Mouse (Mus musculus): ENCODE data around the gene N4bp3. TPM values are rescaled to one million over a fixed set of nuclear protein-coding genes. Genes with fewer than 3 reads are reported as not detected.
A peak's percentile ranks its signal among the peaks of the same experiment; 100 is the strongest.
"Not testable (repeated sequence)": the region's sequence is repeated elsewhere in the genome, so short reads cannot be mapped to it uniquely, and the experiment has no call there.

Gene N4bp3
- total and polyA plus RNA-seq, 2 experiments = 1.6 to 6.4 TPM

DNA sequence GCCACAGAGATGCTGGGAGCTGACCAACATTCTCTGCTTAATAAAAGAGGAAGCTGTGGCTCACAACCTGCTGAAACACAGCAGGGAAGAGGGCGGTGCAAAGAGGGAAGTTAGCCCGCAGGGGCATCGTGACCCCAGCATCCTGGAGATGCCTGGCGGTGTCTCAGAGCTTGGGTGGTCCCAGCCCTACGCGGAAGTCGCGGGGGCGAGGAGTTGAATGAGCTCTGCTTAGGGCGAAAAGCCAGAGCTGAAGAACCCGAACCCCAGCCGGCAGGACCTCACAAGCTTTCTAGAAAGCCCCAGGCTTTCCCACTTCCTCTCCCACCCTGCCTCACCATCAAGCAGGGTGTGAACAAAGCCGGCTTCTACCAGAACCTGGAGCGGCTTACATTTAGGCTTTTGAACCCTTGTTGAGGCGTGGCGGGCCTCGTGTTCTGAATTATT, 12.6 kb downstream of the N4bp3 start:
- DNase-seq (ENCODE audit: extremely low read depth, low read depth, low spot score) = no peak
- H3K9ac ChIP-seq (ENCODE audit: low read depth, low read length) = peak overlapping the region; percentile 24; the same call in 1 of the 2 replicates
- no peak overlapping the region for H3K27ac ChIP-seq (replicated peaks; ENCODE audit: insufficient read depth, low read depth, low read length)

DNA sequence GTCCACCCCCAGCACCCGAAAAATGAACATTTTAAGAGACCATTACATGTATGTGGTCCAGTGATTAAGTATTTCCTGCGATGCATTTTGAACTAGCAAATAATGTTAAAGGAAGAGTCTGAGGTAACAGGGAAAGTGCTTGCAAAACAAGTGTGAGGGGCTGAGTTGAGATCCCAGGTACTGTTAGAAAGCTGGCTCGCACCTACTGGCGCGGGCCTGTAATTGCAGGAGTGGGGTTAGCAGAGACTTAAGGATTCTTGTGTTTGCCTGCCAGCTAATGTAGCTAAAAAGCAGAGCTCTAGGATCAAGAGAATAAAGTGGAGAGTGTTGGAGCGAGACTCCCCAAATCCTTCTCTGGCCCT, 14.3 kb downstream of the N4bp3 start:
- peak; percentile 69 for DNase-seq (ENCODE audit: extremely low read depth, low read depth, low spot score)
- peaks cover 2% of the 10 kb centered on the region; the same call in 1 of the 2 replicates for H3K79me2 ChIP-seq (ENCODE audit: control insufficient read depth, insufficient read depth, low read length)
- peaks cover 6% of the 10 kb centered on the region for H3K4me1 ChIP-seq (ENCODE audit: control insufficient read depth, insufficient read depth, low read length)
- TF ChIP-seq POLR2A (IDR thresholded peaks at IDR 0.05; ENCODE audit: extremely low read depth, insufficient read depth, low read length) (no peak), CTCF (IDR thresholded peaks at IDR 0.05; ENCODE audit: low read depth, low read length) (peak; percentile 74)
- peak overlapping the region; percentile 62 for H3K27ac ChIP-seq (replicated peaks; ENCODE audit: insufficient read depth, low read depth, low read length)
- peak overlapping the region; percentile 80 for H3K4me3 ChIP-seq (ENCODE audit: insufficient read depth, low read depth, low read length)
- 11% methylated on average over 6 of the region's 6 CpGs for WGBS
- H3K9ac ChIP-seq (ENCODE audit: low read depth, low read length) = peak overlapping the region; percentile 69
- no peaks in the 10 kb centered on the region for H3K36me3 ChIP-seq (ENCODE audit: control insufficient read depth, insufficient read depth, low read length)
- no peaks in the 10 kb centered on the region for H3K27me3 ChIP-seq (ENCODE audit: control insufficient read depth, insufficient read depth, low read length)

More for the DNA sequence above, 12.6 kb downstream of the N4bp3 start:
- no peaks in the 10 kb centered on the region for H3K27me3 ChIP-seq (ENCODE audit: control insufficient read depth, insufficient read depth, low read length)
- H3K4me3 ChIP-seq (ENCODE audit: insufficient read depth, low read depth, low read length) = no peak overlapping the region
- no peak for TF ChIP-seq POLR2A (IDR thresholded peaks at IDR 0.05; ENCODE audit: extremely low read depth, insufficient read depth, low read length)
- TF ChIP-seq CTCF (IDR thresholded peaks at IDR 0.05; ENCODE audit: low read depth, low read length) = no peak
- H3K4me1 ChIP-seq (ENCODE audit: control insufficient read depth, insufficient read depth, low read length) = peaks cover 6% of the 10 kb centered on the region
- WGBS = 40% methylated on average over 17 of the region's 17 CpGs
- no peaks in the 10 kb centered on the region for H3K36me3 ChIP-seq (ENCODE audit: control insufficient read depth, insufficient read depth, low read length)
- H3K79me2 ChIP-seq (ENCODE audit: control insufficient read depth, insufficient read depth, low read length) = peaks cover 2% of the 10 kb centered on the region; the same call in 1 of the 2 replicates

DNA sequence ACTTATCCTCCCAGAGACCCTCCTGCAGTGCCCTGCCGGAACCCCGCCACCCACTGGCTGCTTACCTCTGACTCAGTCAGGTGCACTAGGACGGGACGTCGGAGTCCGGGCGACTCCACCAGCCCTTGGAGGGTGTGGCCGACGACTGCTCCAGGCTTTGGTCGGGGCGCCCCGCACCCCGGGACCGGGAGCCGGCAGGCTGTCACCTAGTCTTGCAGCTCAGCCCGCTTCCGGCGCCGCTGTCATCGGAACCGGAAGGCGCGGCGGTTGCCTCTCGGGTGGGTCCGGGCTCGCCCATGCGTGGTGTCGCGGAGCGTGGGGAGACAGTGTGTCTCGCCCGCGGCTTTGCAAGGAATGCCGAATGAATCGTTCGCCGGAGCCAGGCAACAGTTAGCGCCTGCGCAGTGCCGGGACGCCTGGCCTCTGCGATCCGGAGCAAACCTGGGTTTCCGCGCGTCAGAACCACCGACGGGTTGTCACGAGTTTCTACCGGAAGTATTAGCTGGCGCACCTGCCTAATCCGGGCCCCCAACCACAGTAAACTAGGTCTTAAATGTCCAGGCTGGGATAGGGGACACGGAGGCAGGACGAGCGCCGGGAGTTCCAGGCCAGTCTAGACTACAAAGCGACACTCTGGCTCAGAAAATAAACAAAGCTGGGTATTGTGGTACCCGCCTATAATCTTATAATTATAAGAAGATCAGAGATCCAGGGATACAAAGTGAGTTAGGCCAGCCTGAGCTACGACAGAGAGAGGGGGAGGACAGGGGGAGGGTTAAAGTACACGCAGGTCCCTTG, 14.9 kb downstream of the N4bp3 start, which contains the start of gene Rmnd5b:
TSS of gene Rmnd5b (minus strand) at position 372 of the 798 bp plus-strand sequence.
- Histone ChIP-seq H3K4me3 (ENCODE audit: insufficient read depth, low read depth, low read length) (peak within 1 kb of the TSS; percentile 80), H3K27ac (replicated peaks; ENCODE audit: insufficient read depth, low read depth, low read length) (peak within 1 kb of the TSS; percentile 62), H3K36me3 (ENCODE audit: control insufficient read depth, insufficient read depth, low read length) (no peaks in the 10 kb centered on the region), H3K79me2 (ENCODE audit: control insufficient read depth, insufficient read depth, low read length) (peaks cover 8% of the 10 kb centered on the region; the same call in 1 of the 2 replicates), H3K9ac (ENCODE audit: low read depth, low read length) (peak within 1 kb of the TSS; percentile 69), H3K4me1 (ENCODE audit: control insufficient read depth, insufficient read depth, low read length) (peaks cover 6% of the 10 kb centered on the region), H3K27me3 (ENCODE audit: control insufficient read depth, insufficient read depth, low read length) (no peaks in the 10 kb centered on the region)
- WGBS = under 1% methylated on average over 61 of the region's 61 CpGs
- peak; percentile 75 for DNase-seq (ENCODE audit: extremely low read depth, low read depth, low spot score)
- TF ChIP-seq CTCF (IDR thresholded peaks at IDR 0.05; ENCODE audit: low read depth, low read length) (no peak), POLR2A (IDR thresholded peaks at IDR 0.05; ENCODE audit: extremely low read depth, insufficient read depth, low read length) (0 out of 2 replicates have a peak, but pooled peaks have one; percentile 27)

DNA sequence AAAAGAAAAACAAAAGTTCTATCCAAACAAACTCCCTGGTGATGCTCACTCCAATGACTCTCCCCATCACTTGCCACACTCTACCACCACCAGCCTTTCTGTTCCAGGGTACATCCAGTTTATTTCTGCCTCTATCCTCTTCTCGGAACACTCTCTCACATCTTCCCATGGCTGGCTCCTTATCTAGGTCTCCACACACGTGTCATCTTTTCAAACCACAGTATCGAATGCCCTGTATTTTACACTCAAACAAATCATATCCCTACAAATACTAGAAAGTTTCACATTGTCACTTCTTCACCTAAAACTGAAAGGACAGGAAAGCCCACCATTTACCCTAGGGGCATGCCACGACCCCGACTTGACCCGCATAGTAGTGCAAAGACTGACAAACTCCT, 15.5 kb downstream of the N4bp3 start:
- 5% methylated on average over 6 of the region's 6 CpGs for WGBS
- DNase-seq (ENCODE audit: extremely low read depth, low read depth, low spot score) = no peak
- Histone ChIP-seq H3K27me3 (ENCODE audit: control insufficient read depth, insufficient read depth, low read length) (no peaks in the 10 kb centered on the region), H3K4me3 (ENCODE audit: insufficient read depth, low read depth, low read length) (peak overlapping the region; percentile 80), H3K27ac (replicated peaks; ENCODE audit: insufficient read depth, low read depth, low read length) (peak overlapping the region; percentile 62), H3K79me2 (ENCODE audit: control insufficient read depth, insufficient read depth, low read length) (peaks cover 9% of the 10 kb centered on the region; the same call in 1 of the 2 replicates), H3K4me1 (ENCODE audit: control insufficient read depth, insufficient read depth, low read length) (peaks cover 6% of the 10 kb centered on the region), H3K36me3 (ENCODE audit: control insufficient read depth, insufficient read depth, low read length) (no peaks in the 10 kb centered on the region), H3K9ac (ENCODE audit: low read depth, low read length) (peak overlapping the region; percentile 69)
- TF ChIP-seq POLR2A (IDR thresholded peaks at IDR 0.05; ENCODE audit: extremely low read depth, insufficient read depth, low read length) (no peak), CTCF (IDR thresholded peaks at IDR 0.05; ENCODE audit: low read depth, low read length) (no peak)

GRCm38 (mm10) chr11:51633721-51634120, 16.9 kb downstream of the N4bp3 start:
- Histone ChIP-seq H3K27me3 (ENCODE audit: control insufficient read depth, insufficient read depth, low read length) (no peaks in the 10 kb centered on the region), H3K4me3 (ENCODE audit: insufficient read depth, low read depth, low read length) (no peak overlapping the region), H3K79me2 (ENCODE audit: control insufficient read depth, insufficient read depth, low read length) (peaks cover 12% of the 10 kb centered on the region; the same call in 1 of the 2 replicates), H3K9ac (ENCODE audit: low read depth, low read length) (no peak overlapping the region), H3K36me3 (ENCODE audit: control insufficient read depth, insufficient read depth, low read length) (0 out of 2 replicates have a peak, but pooled peaks cover 2% of the 10 kb centered on the region), H3K4me1 (ENCODE audit: control insufficient read depth, insufficient read depth, low read length) (peaks cover 6% of the 10 kb centered on the region), H3K27ac (replicated peaks; ENCODE audit: insufficient read depth, low read depth, low read length) (no peak overlapping the region)
- WGBS = 82% methylated on average over 3 of the region's 3 CpGs
- TF ChIP-seq POLR2A (IDR thresholded peaks at IDR 0.05; ENCODE audit: extremely low read depth, insufficient read depth, low read length) (no peak), CTCF (IDR thresholded peaks at IDR 0.05; ENCODE audit: low read depth, low read length) (no peak)
- no peak for DNase-seq (ENCODE audit: extremely low read depth, low read depth, low spot score)

DNA sequence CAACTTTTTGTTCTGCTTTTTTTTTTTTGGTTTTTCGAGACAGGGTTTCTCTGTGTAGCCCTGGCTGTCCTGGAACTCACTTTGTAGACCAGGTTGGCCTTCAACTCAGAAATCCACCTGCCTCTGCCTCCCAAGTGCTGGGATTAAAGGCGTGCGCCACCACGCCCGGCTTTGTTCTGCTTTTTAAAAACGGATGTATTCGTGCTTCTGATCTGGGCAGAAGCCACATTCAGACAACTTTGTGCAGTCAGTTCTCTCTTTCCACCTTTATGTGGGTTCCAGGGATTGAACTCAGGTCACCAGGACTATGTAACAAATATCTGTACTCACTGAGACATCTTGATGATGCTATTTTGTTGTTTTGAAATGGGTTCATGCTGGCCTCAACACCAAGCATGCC, 17.4 kb downstream of the N4bp3 start:
- not testable (repeated sequence) for H3K9ac ChIP-seq (ENCODE audit: low read depth, low read length); H3K36me3 ChIP-seq (ENCODE audit: control insufficient read depth, insufficient read depth, low read length); H3K4me3 ChIP-seq (ENCODE audit: insufficient read depth, low read depth, low read length); H3K4me1 ChIP-seq (ENCODE audit: control insufficient read depth, insufficient read depth, low read length); H3K27ac ChIP-seq (replicated peaks; ENCODE audit: insufficient read depth, low read depth, low read length); H3K27me3 ChIP-seq (ENCODE audit: control insufficient read depth, insufficient read depth, low read length); DNase-seq (ENCODE audit: extremely low read depth, low read depth, low spot score)
- peaks cover 12% of the 10 kb centered on the region; the same call in 1 of the 2 replicates for H3K79me2 ChIP-seq (ENCODE audit: control insufficient read depth, insufficient read depth, low read length)
- 89% methylated on average over 7 of the region's 7 CpGs for WGBS

Measured in liver, adult 2 months (tissue).